Mouse (Mus musculus) naive thymus-derived CD4-positive, alpha-beta T cell, adult 5 months (primary cell): ENCODE measurements around the gene Clmn. TPM values are rescaled to one million over a fixed set of nuclear protein-coding genes. Genes with fewer than 3 reads are reported as not detected.

Source experiments
- polyA plus RNA-seq: library from polyadenylated mRNA; unstranded; fragments of 100-300 nt; shearing (Covaris generic); gene quantifications from one replicate; pipeline ENCODE4 v1.2.1, GENCODE M21; 2017

The Clmn gene
- not detected for polyA plus RNA-seq

DNA sequence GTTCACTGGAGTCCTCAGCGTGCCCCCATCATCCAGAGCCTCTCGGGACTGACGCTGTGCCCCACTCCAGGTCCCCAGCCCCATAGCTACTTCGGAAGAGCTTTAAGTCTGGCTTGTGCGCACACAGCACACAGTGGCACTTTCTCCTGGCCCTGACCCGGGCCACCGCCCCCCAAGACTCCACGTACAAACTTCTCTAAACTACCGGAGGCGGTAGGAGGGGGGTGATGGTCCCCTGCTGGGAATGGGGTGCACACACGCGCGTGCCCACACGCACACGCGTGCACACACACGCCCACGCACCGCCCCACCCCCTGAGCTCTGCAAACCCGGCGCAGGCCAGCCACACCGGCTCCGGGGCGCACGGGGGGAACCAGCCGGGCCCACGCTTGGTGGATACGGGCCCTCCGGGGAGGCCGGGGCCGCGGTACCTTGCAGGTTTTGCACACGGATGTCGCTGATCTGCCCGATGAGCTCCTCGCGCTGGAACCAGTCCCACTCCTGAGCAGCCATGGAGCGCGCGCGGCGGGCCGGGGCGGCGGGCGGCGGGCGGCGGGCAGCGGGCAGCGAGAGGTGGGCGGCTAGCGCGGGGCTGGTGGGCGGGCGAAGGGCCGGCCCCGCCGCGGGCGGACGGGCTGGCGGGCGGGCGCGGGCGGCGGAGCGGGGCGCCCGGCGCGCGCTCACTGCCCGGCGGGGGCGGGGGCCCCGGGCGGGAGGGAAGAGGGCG is at the start of gene Clmn:
Gene Clmn, minus strand, starts transcription at position 638 of the 727 bp plus-strand sequence.

GRCm38 (mm10) chr12:104751814-104752765 is 112.8 kb downstream of the Clmn start, which contains the start of gene Dicer1:
TSS of gene Dicer1 (minus strand) at chr12:104751952.

Other genes starting within 250 kb of the Clmn start
- gene Dicer1, start 113.1 kb downstream of the Clmn start, polyA plus RNA-seq, result 60.3 TPM
- gene Syne3, start 144.7 kb upstream of the Clmn start, polyA plus RNA-seq, result 3.2 TPM
- 63.7 TPM for gene Glrx5, start 167.6 kb upstream of the Clmn start, polyA plus RNA-seq